Mouse (Mus musculus): Measurements from ENCODE around the gene Spata2.

Gene Spata2

GRCm38 (mm10) chr2:167508569-167508968, 15.9 kb upstream of the Spata2 start:
- DNase-seq = no peak

- no peak for DNase-seq
Measured at GRCm38 (mm10) chr2:167507719-167508385, 15.2 kb upstream of the Spata2 start.

- no peak for DNase-seq
Measured at GRCm38 (mm10) chr2:167506546-167507260, 14.0 kb upstream of the Spata2 start.

- peak; percentile 50 for DNase-seq
Measured at GRCm38 (mm10) chr2:167505127-167505526, 12.4 kb upstream of the Spata2 start.

GRCm38 (mm10) chr2:167503896-167504349, 11.2 kb upstream of the Spata2 start:
- peak; percentile 72 for DNase-seq

- DNase-seq = peak; percentile 93
Measured at GRCm38 (mm10) chr2:167503253-167503895, 10.7 kb upstream of the Spata2 start.

GRCm38 (mm10) chr2:167502554-167503252, 10.0 kb upstream of the Spata2 start:
- DNase-seq = no peak

- DNase-seq = peak; percentile 77
Measured at GRCm38 (mm10) chr2:167497272-167497671, 4.6 kb upstream of the Spata2 start.

GRCm38 (mm10) chr2:167496437-167496836, 3.8 kb upstream of the Spata2 start:
- no peak for DNase-seq

GRCm38 (mm10) chr2:167491757-167492708, 654 bp downstream of the Spata2 start, which contains the start of gene Rnf114:
Gene Rnf114 (plus strand): TSS chr2:167492645.
- DNase-seq = no peak

- no peak for DNase-seq
Measured at GRCm38 (mm10) chr2:167490813-167491525, 1.7 kb downstream of the Spata2 start.

- no peak for DNase-seq
Measured at GRCm38 (mm10) chr2:167487994-167488393, 4.7 kb downstream of the Spata2 start.

- no peak for DNase-seq
Measured at GRCm38 (mm10) chr2:167487551-167487950, 5.1 kb downstream of the Spata2 start.

GRCm38 (mm10) chr2:167486573-167486972, 6.1 kb downstream of the Spata2 start:
- no peak for DNase-seq

GRCm38 (mm10) chr2:167485501-167486377, 6.9 kb downstream of the Spata2 start:
- DNase-seq = no peak

GRCm38 (mm10) chr2:167484932-167485331, 7.8 kb downstream of the Spata2 start:
- DNase-seq = no peak

- DNase-seq = no peak
Measured at GRCm38 (mm10) chr2:167483827-167484410, 8.8 kb downstream of the Spata2 start.

- no peak for DNase-seq
Measured at GRCm38 (mm10) chr2:167483081-167483826, 9.4 kb downstream of the Spata2 start.

GRCm38 (mm10) chr2:167482681-167483080, 10.0 kb downstream of the Spata2 start:
- DNase-seq = no peak
